Comparison of ENCODE assay signal across 24 mouse cellular contexts in the genomic region with DNA sequence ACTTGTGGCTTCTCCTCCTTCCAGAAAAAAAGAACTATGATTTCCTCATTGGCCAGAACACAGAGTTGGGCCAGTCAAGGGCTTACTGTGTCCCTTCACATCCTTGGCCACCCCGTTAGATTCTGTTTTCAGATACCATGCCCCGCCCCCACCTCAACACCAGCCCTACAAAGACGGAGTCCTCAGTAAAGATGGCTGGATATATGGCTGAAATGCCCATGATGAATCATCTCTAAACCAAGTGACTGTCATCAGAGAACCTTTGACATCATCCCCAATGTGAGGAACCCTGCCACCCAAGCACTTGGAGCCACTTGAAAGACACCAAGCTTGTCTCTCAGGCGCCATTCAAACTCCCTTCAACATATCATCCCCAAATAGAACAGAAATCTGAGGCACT.
"Had no signal": no experiment of that assay in that cellular context is flagged by ENCODE, and none has a peak within 500 bp of the region (broad histone marks: within the 10 kb centered on the region; RNA-seq: fewer than 3 reads in every experiment).

No protein-coding gene starts in this region.

- H3K4me1 ChIP-seq: intestine, embryonic 15.5 days had no signal

- H3K27ac ChIP-seq: heart, adult 2 months; heart, embryonic 13.5 days; heart, embryonic 15.5 days; hindbrain, embryonic 15.5 days; hindbrain, postnatal 0 days; intestine, embryonic 15.5 days; layer of hippocampus, adult 2 months; left cerebral cortex, adult 2 months; limb, embryonic 13.5 days; limb, embryonic 15.5 days; liver, embryonic 12.5 days had no signal

- H3K9me3 ChIP-seq: heart, embryonic 13.5 days; heart, embryonic 15.5 days; hindbrain, embryonic 13.5 days; hindbrain, embryonic 15.5 days; intestine, embryonic 15.5 days; limb, embryonic 13.5 days; limb, embryonic 15.5 days; liver, embryonic 12.5 days had no signal

- H3K36me3 ChIP-seq: heart, embryonic 13.5 days; heart, embryonic 15.5 days; hindbrain, embryonic 13.5 days; hindbrain, embryonic 15.5 days; intestine, embryonic 15.5 days; limb, embryonic 13.5 days; limb, embryonic 15.5 days; liver, embryonic 12.5 days had no signal

- DNase-seq: gastrocnemius, postnatal 14 days; gastrocnemius, postnatal 36 days; heart, adult 11 months; heart, adult 2 months; heart, postnatal 14 days; heart, postnatal 36 days; kidney, adult 18-20 months; kidney, adult 8-10 months; kidney, postnatal 10 days; kidney, postnatal 25 days; kidney, postnatal 4 days had no signal

- H3K4me3 ChIP-seq: heart, adult 2 months; heart, embryonic 15.5 days; hindbrain, embryonic 13.5 days; hindbrain, embryonic 15.5 days; intestine, embryonic 15.5 days; layer of hippocampus, adult 2 months; left cerebral cortex, adult 2 months; limb, embryonic 15.5 days; liver, embryonic 12.5 days had no signal

- ATAC-seq: hindbrain, postnatal 0 days; inflammation-experienced regulatory T-cells, adult 6 months; intestine, embryonic 15.5 days; intestine, postnatal 0 days; liver, embryonic 12.5 days had no signal

- H3K27me3 ChIP-seq: heart, embryonic 15.5 days; hindbrain, embryonic 15.5 days; intestine, embryonic 15.5 days; liver, embryonic 12.5 days had no signal

- H3K4me2 ChIP-seq: hindbrain, embryonic 13.5 days; hindbrain, embryonic 15.5 days had no signal

- H3K9ac ChIP-seq: heart, embryonic 15.5 days; hindbrain, embryonic 13.5 days; hindbrain, embryonic 15.5 days; intestine, embryonic 15.5 days; limb, embryonic 13.5 days; limb, embryonic 15.5 days; liver, embryonic 12.5 days had no signal
